Mouse (Mus musculus): ENCODE measurements around the gene Iqcf3. TPM values are rescaled to one million over a fixed set of nuclear protein-coding genes. Genes with fewer than 3 reads are reported as not detected.
"Not testable (repeated sequence)": the region's sequence is repeated elsewhere in the genome, so short reads cannot be mapped to it uniquely, and the experiment has no call there.

Gene Iqcf3
- polyA plus RNA-seq, 1 experiment from 2014 or later, result not detected

GRCm38 (mm10) chr9:106499667-106500066 is 61.8 kb downstream of the Iqcf3 start, which contains the start of gene Iqcf1:
TSS of gene Iqcf1 (plus strand) at chr9:106499967.
- WGBS, result 91% methylated on average over 6 of the region's 6 CpGs
- no peak for DNase-seq (ENCODE audit: low spot score)
- no peaks in the 10 kb centered on the region for H3K36me3 ChIP-seq (replicated peaks)
- H3K27me3 ChIP-seq (replicated peaks; ENCODE audit: low read depth, poor library complexity, severe bottlenecking), result no peaks in the 10 kb centered on the region
- no peaks in the 10 kb centered on the region for H3K4me1 ChIP-seq
- H3K27ac ChIP-seq (replicated peaks), result no peak within 1 kb of the TSS
- no peaks in the 10 kb centered on the region for H3K9me3 ChIP-seq
- H3K4me3 ChIP-seq, result no peak within 1 kb of the TSS

GRCm38 (mm10) chr9:106487602-106488001 is 73.8 kb downstream of the Iqcf3 start:
- H3K27ac ChIP-seq (replicated peaks); H3K9me3 ChIP-seq; H3K4me3 ChIP-seq; DNase-seq (ENCODE audit: low spot score); H3K27me3 ChIP-seq (replicated peaks; ENCODE audit: low read depth, poor library complexity, severe bottlenecking); H3K4me1 ChIP-seq: not testable (repeated sequence)
- 82% methylated on average over 6 of the region's 6 CpGs for WGBS
- peaks cover 40% of the 10 kb centered on the region for H3K36me3 ChIP-seq (replicated peaks)

DNA sequence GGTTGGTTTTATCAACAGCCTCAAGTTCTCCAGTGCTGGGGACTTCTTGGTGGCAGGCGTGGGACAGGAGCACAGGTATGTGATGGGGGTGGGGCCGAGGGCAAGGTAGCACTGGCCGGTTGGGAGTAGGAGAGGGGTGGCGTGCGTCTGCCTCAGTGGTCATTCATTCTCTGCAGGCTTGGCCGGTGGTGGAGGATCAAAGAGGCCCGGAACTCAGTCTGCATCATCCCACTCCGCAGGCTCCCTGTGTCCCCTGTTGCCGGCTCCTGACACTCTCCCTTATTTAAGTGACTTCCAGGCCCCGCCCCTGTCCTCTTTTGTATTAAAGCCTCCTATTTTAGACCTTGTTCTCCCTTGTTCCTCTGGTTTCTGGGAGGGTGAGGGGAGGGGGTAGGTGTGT is 76.4 kb downstream of the Iqcf3 start:
- peaks cover 63% of the 10 kb centered on the region for H3K36me3 ChIP-seq (replicated peaks)
- H3K27me3 ChIP-seq (replicated peaks; ENCODE audit: low read depth, poor library complexity, severe bottlenecking), result no peaks in the 10 kb centered on the region
- H3K9me3 ChIP-seq, result no peaks in the 10 kb centered on the region
- WGBS, result 92% methylated on average over 10 of the region's 10 CpGs
- H3K4me3 ChIP-seq, result no peak overlapping the region
- DNase-seq (ENCODE audit: low spot score), result no peak
- H3K4me1 ChIP-seq, result no peaks in the 10 kb centered on the region
- H3K27ac ChIP-seq (replicated peaks), result no peak overlapping the region

DNA sequence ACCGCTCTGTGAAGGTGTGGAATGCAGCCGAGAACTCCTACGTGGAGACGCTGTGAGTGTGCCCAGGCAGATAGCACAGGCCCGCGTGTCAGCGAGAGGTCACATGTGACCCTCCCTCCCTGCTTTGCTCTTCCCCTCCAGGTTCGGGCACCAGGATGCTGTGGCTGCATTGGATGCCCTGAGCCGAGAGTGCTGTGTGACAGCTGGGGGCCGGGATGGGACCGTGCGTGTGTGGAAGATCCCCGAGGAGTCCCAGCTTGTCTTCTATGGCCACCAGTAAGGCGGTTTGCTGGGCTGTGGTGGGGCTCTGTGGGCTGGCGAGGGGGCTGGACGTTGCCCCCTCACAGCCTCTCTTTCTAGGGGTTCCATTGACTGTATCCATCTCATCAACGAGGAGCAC is 77.8 kb downstream of the Iqcf3 start:
- H3K4me1 ChIP-seq, result no peaks in the 10 kb centered on the region
- H3K36me3 ChIP-seq (replicated peaks), result peaks cover 73% of the 10 kb centered on the region
- WGBS, result 93% methylated on average over 17 of the region's 17 CpGs
- DNase-seq (ENCODE audit: low spot score), result no peak
- no peaks in the 10 kb centered on the region for H3K9me3 ChIP-seq
- H3K4me3 ChIP-seq, result no peak overlapping the region
- no peak overlapping the region for H3K27ac ChIP-seq (replicated peaks)
- no peaks in the 10 kb centered on the region for H3K27me3 ChIP-seq (replicated peaks; ENCODE audit: low read depth, poor library complexity, severe bottlenecking)

GRCm38 (mm10) chr9:106483136-106483535 is 78.3 kb downstream of the Iqcf3 start:
- no peak overlapping the region for H3K27ac ChIP-seq (replicated peaks)
- H3K36me3 ChIP-seq (replicated peaks), result peaks cover 73% of the 10 kb centered on the region
- no peaks in the 10 kb centered on the region for H3K27me3 ChIP-seq (replicated peaks; ENCODE audit: low read depth, poor library complexity, severe bottlenecking)
- H3K4me3 ChIP-seq, result no peak overlapping the region
- H3K4me1 ChIP-seq, result peaks cover 3% of the 10 kb centered on the region
- 94% methylated on average over 10 of the region's 10 CpGs for WGBS
- no peak for DNase-seq (ENCODE audit: low spot score)
- H3K9me3 ChIP-seq, result no peaks in the 10 kb centered on the region

GRCm38 (mm10) chr9:106482578-106483115 is 78.8 kb downstream of the Iqcf3 start:
- no peaks in the 10 kb centered on the region for H3K27me3 ChIP-seq (replicated peaks; ENCODE audit: low read depth, poor library complexity, severe bottlenecking)
- H3K36me3 ChIP-seq (replicated peaks), result peaks cover 73% of the 10 kb centered on the region
- H3K27ac ChIP-seq (replicated peaks), result no peak overlapping the region
- 92% methylated on average over 17 of the region's 17 CpGs for WGBS
- H3K4me3 ChIP-seq, result no peak overlapping the region
- peaks cover 8% of the 10 kb centered on the region for H3K4me1 ChIP-seq
- no peak for DNase-seq (ENCODE audit: low spot score)
- H3K9me3 ChIP-seq, result no peaks in the 10 kb centered on the region

GRCm38 (mm10) chr9:106481676-106482075 is 79.8 kb downstream of the Iqcf3 start:
- Histone ChIP-seq H3K9me3 (no peaks in the 10 kb centered on the region), H3K27me3 (replicated peaks; ENCODE audit: low read depth, poor library complexity, severe bottlenecking) (no peaks in the 10 kb centered on the region), H3K36me3 (replicated peaks) (peaks cover 73% of the 10 kb centered on the region), H3K4me1 (peaks cover 13% of the 10 kb centered on the region), H3K4me3 (no peak overlapping the region), H3K27ac (replicated peaks) (no peak overlapping the region)
- WGBS, result 93% methylated on average over 13 of the region's 13 CpGs
- no peak for DNase-seq (ENCODE audit: low spot score)

DNA sequence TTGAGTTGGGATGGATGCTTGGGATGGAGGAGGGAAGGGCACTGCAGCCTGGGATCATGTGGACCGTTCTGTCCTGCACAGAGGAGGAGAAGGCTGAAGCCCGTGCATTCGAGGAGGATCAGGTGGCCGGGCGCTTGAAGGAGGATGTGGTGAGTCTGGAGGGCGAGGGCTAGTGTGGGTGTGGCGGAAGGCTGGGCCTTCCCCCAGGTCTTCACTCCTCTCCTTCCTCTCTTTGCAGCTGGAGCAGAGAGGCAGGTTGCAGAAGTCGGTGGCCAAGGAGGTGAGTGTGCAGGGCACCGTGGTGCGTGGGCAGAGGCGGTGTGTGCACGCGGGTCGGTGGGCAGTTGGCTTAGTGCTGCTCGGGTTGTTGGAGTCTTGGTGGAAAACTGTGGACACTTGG is 80.4 kb downstream of the Iqcf3 start:
- H3K4me3 ChIP-seq, result no peak overlapping the region
- H3K4me1 ChIP-seq, result peaks cover 19% of the 10 kb centered on the region
- H3K27me3 ChIP-seq (replicated peaks; ENCODE audit: low read depth, poor library complexity, severe bottlenecking), result no peaks in the 10 kb centered on the region
- H3K27ac ChIP-seq (replicated peaks), result no peak overlapping the region
- DNase-seq (ENCODE audit: low spot score), result no peak
- peaks cover 68% of the 10 kb centered on the region for H3K36me3 ChIP-seq (replicated peaks)
- H3K9me3 ChIP-seq, result no peaks in the 10 kb centered on the region
- 92% methylated on average over 15 of the region's 15 CpGs for WGBS

- Histone ChIP-seq H3K4me3 (no peak overlapping the region), H3K9me3 (no peaks in the 10 kb centered on the region), H3K36me3 (replicated peaks) (peaks cover 62% of the 10 kb centered on the region), H3K4me1 (peaks cover 24% of the 10 kb centered on the region), H3K27ac (replicated peaks) (no peak overlapping the region), H3K27me3 (replicated peaks; ENCODE audit: low read depth, poor library complexity, severe bottlenecking) (no peaks in the 10 kb centered on the region)
- 93% methylated on average over 7 of the region's 7 CpGs for WGBS
- DNase-seq (ENCODE audit: low spot score), result no peak
Measured at GRCm38 (mm10) chr9:106480541-106480940, 80.9 kb downstream of the Iqcf3 start.

DNA sequence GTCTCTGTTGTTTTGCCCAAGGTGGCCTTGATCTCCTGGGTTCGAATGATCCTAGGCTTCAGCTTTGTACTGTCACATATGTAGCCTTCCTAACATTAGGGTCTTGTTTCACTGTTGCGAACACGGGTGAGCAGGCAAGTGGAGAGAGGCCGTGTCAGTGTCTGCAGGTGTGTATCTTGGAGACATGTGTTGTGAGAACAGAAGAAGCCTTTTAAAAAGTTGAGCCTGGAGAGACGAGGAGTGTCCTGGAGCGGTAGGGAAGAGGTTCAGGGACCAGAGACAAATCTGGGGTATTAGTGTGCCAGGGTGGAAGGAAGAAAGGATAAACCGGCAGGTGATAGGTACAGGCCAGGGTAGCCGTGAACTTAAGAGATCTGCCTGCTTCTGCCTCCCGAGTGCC is 83.3 kb downstream of the Iqcf3 start:
- Histone ChIP-seq H3K36me3 (replicated peaks) (peaks cover 38% of the 10 kb centered on the region), H3K27me3 (replicated peaks; ENCODE audit: low read depth, poor library complexity, severe bottlenecking) (no peaks in the 10 kb centered on the region), H3K4me1 (peaks cover 48% of the 10 kb centered on the region), H3K4me3 (peak overlapping the region; percentile 81), H3K27ac (replicated peaks) (no peak overlapping the region), H3K9me3 (no peaks in the 10 kb centered on the region)
- 81% methylated on average over 9 of the region's 9 CpGs for WGBS
- DNase-seq (ENCODE audit: low spot score), result no peak

- Histone ChIP-seq H3K4me1 (peaks cover 52% of the 10 kb centered on the region), H3K36me3 (replicated peaks) (peaks cover 34% of the 10 kb centered on the region), H3K9me3 (no peaks in the 10 kb centered on the region), H3K4me3 (peak overlapping the region; percentile 81), H3K27me3 (replicated peaks; ENCODE audit: low read depth, poor library complexity, severe bottlenecking) (no peaks in the 10 kb centered on the region; the same call in 1 of the 2 replicates), H3K27ac (replicated peaks) (peak overlapping the region; percentile 68)
- 5% methylated on average over 16 of the region's 16 CpGs for WGBS
- no peak for DNase-seq (ENCODE audit: low spot score)
Measured at GRCm38 (mm10) chr9:106477649-106478048, 83.8 kb downstream of the Iqcf3 start.

GRCm38 (mm10) chr9:106476924-106477484 is 84.4 kb downstream of the Iqcf3 start, which contains the start of gene Parp3:
TSS of gene Parp3 (minus strand) at chr9:106476949.
- under 1% methylated on average over 41 of the region's 41 CpGs for WGBS
- H3K36me3 ChIP-seq (replicated peaks), result peaks cover 29% of the 10 kb centered on the region
- H3K9me3 ChIP-seq, result no peaks in the 10 kb centered on the region
- H3K4me1 ChIP-seq, result peaks cover 58% of the 10 kb centered on the region
- H3K27ac ChIP-seq (replicated peaks), result peak within 1 kb of the TSS; percentile 68
- DNase-seq (ENCODE audit: low spot score), result peak; percentile 99
- H3K27me3 ChIP-seq (replicated peaks; ENCODE audit: low read depth, poor library complexity, severe bottlenecking), result no peaks in the 10 kb centered on the region; the same call in 1 of the 2 replicates
- peak within 1 kb of the TSS; percentile 81 for H3K4me3 ChIP-seq
